Mouse (Mus musculus) cerebellum, postnatal 10 days (tissue): ENCODE measurements around the gene Fbp1.
A peak's percentile ranks its signal among the peaks of the same experiment; 100 is the strongest.
"Not testable (repeated sequence)": the region's sequence is repeated elsewhere in the genome, so short reads cannot be mapped to it uniquely, and the experiment has no call there.

Experiments
- DNase-seq, 2 experiments: peaks; one replicate each; pipeline ENCODE4 v3.0.0; 2021; ENCODE audit warnings: mixed read lengths in 2 of 2

Gene Fbp1

GRCm38 (mm10) chr13:62883925-62884324 lies 4.2 kb downstream of the Fbp1 start:
- DNase-seq, result no peak

- peak in 1 of 2 experiments; percentile 8 for DNase-seq
Measured at GRCm38 (mm10) chr13:62883436-62883835, 4.6 kb downstream of the Fbp1 start.

- no peak for DNase-seq
Measured at GRCm38 (mm10) chr13:62882856-62883255, 5.2 kb downstream of the Fbp1 start.

GRCm38 (mm10) chr13:62881336-62881735 lies 6.7 kb downstream of the Fbp1 start:
- DNase-seq, result no peak

GRCm38 (mm10) chr13:62879831-62880615 lies 8.1 kb downstream of the Fbp1 start:
- DNase-seq, result no peak

GRCm38 (mm10) chr13:62879411-62879810 lies 8.7 kb downstream of the Fbp1 start:
- DNase-seq, result no peak

- no peak for DNase-seq
Measured at GRCm38 (mm10) chr13:62877247-62877646, 10.8 kb downstream of the Fbp1 start.

GRCm38 (mm10) chr13:62876111-62876510 lies 12.0 kb downstream of the Fbp1 start:
- no peak for DNase-seq

GRCm38 (mm10) chr13:62872252-62872651 lies 15.8 kb downstream of the Fbp1 start:
- no peak for DNase-seq

- DNase-seq, result no peak
Measured at GRCm38 (mm10) chr13:62870605-62871004, 17.5 kb downstream of the Fbp1 start.

GRCm38 (mm10) chr13:62866817-62867216 lies 21.3 kb downstream of the Fbp1 start:
- peak; percentile 14 to 32 for DNase-seq

GRCm38 (mm10) chr13:62865651-62866315 lies 22.3 kb downstream of the Fbp1 start:
- no peak for DNase-seq

- no peak for DNase-seq
Measured at GRCm38 (mm10) chr13:62863771-62864170, 24.3 kb downstream of the Fbp1 start.

GRCm38 (mm10) chr13:62862875-62863274 lies 25.2 kb downstream of the Fbp1 start:
- DNase-seq, result no peak

- no peak for DNase-seq
Measured at GRCm38 (mm10) chr13:62860068-62860467, 28.0 kb downstream of the Fbp1 start.

- DNase-seq, result not testable (repeated sequence)
Measured at GRCm38 (mm10) chr13:62859251-62859650, 28.8 kb downstream of the Fbp1 start.

GRCm38 (mm10) chr13:62857941-62858915 lies 29.9 kb downstream of the Fbp1 start, which contains the start of gene Fbp2:
TSS of gene Fbp2 (minus strand) at chr13:62858422.
- DNase-seq, result no peak

- no peak for DNase-seq
Measured at GRCm38 (mm10) chr13:62856850-62857249, 31.2 kb downstream of the Fbp1 start.

GRCm38 (mm10) chr13:62856305-62856675 lies 31.8 kb downstream of the Fbp1 start:
- DNase-seq, result peak; percentile 78 to 79

- no peak for DNase-seq
Measured at GRCm38 (mm10) chr13:62855396-62856304, 32.4 kb downstream of the Fbp1 start.

- DNase-seq, result peak; percentile 83 to 89
Measured at GRCm38 (mm10) chr13:62854666-62855065, 33.4 kb downstream of the Fbp1 start.

- DNase-seq, result no peak
Measured at GRCm38 (mm10) chr13:62833341-62833740, 54.7 kb downstream of the Fbp1 start.
